Mouse (Mus musculus) stomach, embryonic 14.5 days (tissue): Measurements from ENCODE around the gene Rere. TPM values are rescaled to one million over a fixed set of nuclear protein-coding genes. Genes with fewer than 3 reads are reported as not detected.

ENCODE experiments used
- ATAC-seq: fragments of 200-750 bp; cut with Nextera tagmentation; 2 replicates; pipeline ENCODE4 v1.8.0; 2017; ENCODE audit warnings: low read depth, moderate TSS enrichment; ENCODE audit not compliant: insufficient number of reproducible peaks, insufficient read depth, low FRiP score
- H3K27ac ChIP-seq: fragments of 300-500 bp; sonication (generic); 2 replicates; pipeline ENCODE4 v1.5.1; 2014; ENCODE audit warnings: mild to moderate bottlenecking, low read length, moderate library complexity, mixed read lengths
- H3K27me3 ChIP-seq: fragments of 300-500 bp; sonication (generic); 2 replicates; pipeline ENCODE4 v1.6.1; 2014; ENCODE audit warnings: low read length, control low read depth, mixed read lengths; ENCODE audit not compliant: control insufficient read depth, insufficient read depth
- H3K36me3 ChIP-seq: fragments of 300-500 bp; sonication (generic); 2 replicates; pipeline ENCODE4 v1.6.1; 2014; ENCODE audit warnings: mild to moderate bottlenecking, control low read depth, low read length, moderate library complexity, mixed read lengths; ENCODE audit not compliant: control insufficient read depth, insufficient read depth
- H3K4me1 ChIP-seq: fragments of 300-500 bp; sonication (generic); 2 replicates; pipeline ENCODE4 v1.6.1; 2014; ENCODE audit warnings: low read length, control low read depth, mixed read lengths; ENCODE audit not compliant: control insufficient read depth, insufficient read depth
- H3K4me2 ChIP-seq: fragments of 300-500 bp; sonication (generic); replicated peaks from 2 replicates; pipeline ENCODE4 v1.6.1; 2014; ENCODE audit warnings: low read depth, low read length, control low read depth
- H3K4me3 ChIP-seq: fragments of 300-500 bp; sonication (generic); 2 replicates; pipeline ENCODE4 v1.5.1; 2014; ENCODE audit warnings: low read depth, low read length, control low read depth
- H3K9ac ChIP-seq: fragments of 300-500 bp; sonication (generic); replicated peaks from 2 replicates; pipeline ENCODE4 v1.6.1; 2014; ENCODE audit warnings: low read depth, mild to moderate bottlenecking, control low read depth, low read length, moderate library complexity, mixed read lengths
- H3K9me3 ChIP-seq: fragments of 300-500 bp; sonication (generic); 2 replicates; pipeline ENCODE4 v1.6.1; 2016; ENCODE audit warnings: low read depth, low read length, control low read depth; ENCODE audit not compliant: control insufficient read depth
- WGBS: fragments of 180-500 bp; shearing (Covaris S2); extraction: QIAGEN DNeasy Blood & Tissue Kit; methylation state at CpG from one replicate; pipeline ENCODE4 v1.1.7; 2014; 5-methylcytosine and 5-hydroxymethylcytosine counted together
- polyA plus RNA-seq: library from polyadenylated mRNA; unstranded; fragments of >200 nt; fragmentation: Nextera tagmentation; extraction: Ambion mirVana; gene quantifications from 2 replicates; pipeline ENCODE4 v1.2.1, GENCODE M21; 2014

Rere gene
- polyA plus RNA-seq, 1 experiment from 2014 or later, result 41.1 TPM

DNA sequence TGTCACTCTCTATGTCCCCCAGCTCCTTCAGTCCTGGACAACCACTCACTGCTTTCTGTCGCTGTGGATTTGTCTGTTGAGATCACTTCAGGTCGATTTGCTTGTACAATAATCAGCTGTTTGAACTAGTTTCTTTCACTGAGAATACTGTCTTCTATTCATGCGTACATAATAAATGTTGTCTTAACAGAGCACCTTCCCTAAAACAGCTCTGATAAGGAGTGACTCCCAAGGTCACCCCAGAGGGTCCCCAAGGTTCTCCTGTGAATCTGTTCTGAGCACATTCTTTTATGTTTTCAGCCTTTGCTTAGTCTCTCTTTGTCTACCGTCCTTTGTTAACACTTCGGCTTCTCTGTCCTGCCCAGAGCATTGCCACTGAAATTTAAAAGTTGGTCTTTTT lies 241.0 kb downstream of the Rere start:
- H3K9me3 ChIP-seq, result no peaks in the 10 kb centered on the region
- H3K36me3 ChIP-seq, result peaks cover 3% of the 10 kb centered on the region; the same call in 1 of the 2 replicates
- no peak overlapping the region for H3K4me3 ChIP-seq
- no peak overlapping the region for H3K9ac ChIP-seq
- no peak overlapping the region for H3K4me2 ChIP-seq
- H3K27ac ChIP-seq, result no peak overlapping the region
- H3K27me3 ChIP-seq, result no peaks in the 10 kb centered on the region
- H3K4me1 ChIP-seq, result 0 out of 2 replicates have a peak, but pooled peaks cover 4% of the 10 kb centered on the region
- ATAC-seq, result no peak
- 66% methylated on average over 5 of the region's 5 CpGs for WGBS

- H3K27ac ChIP-seq, result no peak overlapping the region
- H3K9ac ChIP-seq, result no peak overlapping the region
- no peak overlapping the region for H3K4me3 ChIP-seq
- H3K4me1 ChIP-seq, result no peaks in the 10 kb centered on the region
- H3K36me3 ChIP-seq, result peaks cover 3% of the 10 kb centered on the region; the same call in 1 of the 2 replicates
- peak; percentile 58; the same call in 1 of the 2 replicates for ATAC-seq
- no peak overlapping the region for H3K4me2 ChIP-seq
- H3K27me3 ChIP-seq, result no peaks in the 10 kb centered on the region
- no peaks in the 10 kb centered on the region for H3K9me3 ChIP-seq
These were observed 241.9 kb downstream of the Rere start for GRCm38 (mm10) chr4:150523351-150523750.

- no peak overlapping the region for H3K27ac ChIP-seq
- H3K4me1 ChIP-seq, result no peaks in the 10 kb centered on the region
- H3K9me3 ChIP-seq, result no peaks in the 10 kb centered on the region
- H3K9ac ChIP-seq, result no peak overlapping the region
- peaks cover 10% of the 10 kb centered on the region; the same call in 1 of the 2 replicates for H3K36me3 ChIP-seq
- whole genome bisulfite sequencing, result 74% methylated on average over 1 of the region's 1 CpGs
- ATAC-seq, result no peak
- no peak overlapping the region for H3K4me3 ChIP-seq
- no peak overlapping the region for H3K4me2 ChIP-seq
- no peaks in the 10 kb centered on the region for H3K27me3 ChIP-seq
These were observed 244.8 kb downstream of the Rere start for GRCm38 (mm10) chr4:150526269-150526668.

- H3K9ac ChIP-seq, result no peak overlapping the region
- H3K4me3 ChIP-seq, result no peak overlapping the region
- no peaks in the 10 kb centered on the region for H3K4me1 ChIP-seq
- no peaks in the 10 kb centered on the region for H3K27me3 ChIP-seq
- H3K4me2 ChIP-seq, result no peak overlapping the region
- no peaks in the 10 kb centered on the region for H3K9me3 ChIP-seq
- WGBS, result 93% methylated on average over 1 of the region's 1 CpGs
- peaks cover 6% of the 10 kb centered on the region; the same call in 1 of the 2 replicates for H3K36me3 ChIP-seq
- ATAC-seq, result no peak
- H3K27ac ChIP-seq, result no peak overlapping the region
These were observed 247.0 kb downstream of the Rere start for GRCm38 (mm10) chr4:150528426-150528825.

DNA sequence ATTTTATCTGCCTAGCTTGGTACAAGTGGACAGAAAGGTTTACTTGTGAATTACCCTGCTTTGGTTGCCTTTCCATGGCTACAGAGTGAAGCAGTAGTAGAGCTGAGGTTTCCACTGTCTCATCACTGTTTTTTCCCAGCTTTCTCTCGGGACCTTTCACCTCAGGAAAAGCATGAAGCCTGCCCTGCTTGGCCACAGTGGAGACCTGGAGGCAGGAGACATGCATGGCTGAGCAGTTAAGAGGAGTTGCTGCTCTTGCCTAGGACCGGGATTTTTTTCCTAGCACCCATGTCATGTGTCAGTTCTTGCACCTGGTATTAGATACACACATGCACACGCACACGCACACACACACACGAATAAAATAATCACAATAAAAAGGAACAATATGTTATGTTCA lies 247.4 kb downstream of the Rere start:
- Histone ChIP-seq H3K36me3 (peaks cover 6% of the 10 kb centered on the region; the same call in 1 of the 2 replicates), H3K4me3 (no peak overlapping the region), H3K4me1 (no peaks in the 10 kb centered on the region), H3K27ac (no peak overlapping the region), H3K9ac (no peak overlapping the region), H3K9me3 (no peaks in the 10 kb centered on the region), H3K27me3 (no peaks in the 10 kb centered on the region), H3K4me2 (no peak overlapping the region)
- 91% methylated on average over 5 of the region's 5 CpGs for WGBS
- no peak for ATAC-seq

- WGBS, result 71% methylated on average over 7 of the region's 7 CpGs
- no peak for ATAC-seq
- no peak overlapping the region for H3K4me2 ChIP-seq
- H3K4me1 ChIP-seq, result no peaks in the 10 kb centered on the region
- H3K4me3 ChIP-seq, result no peak overlapping the region
- peaks cover 17% of the 10 kb centered on the region; the same call in 1 of the 2 replicates for H3K36me3 ChIP-seq
- H3K9me3 ChIP-seq, result no peaks in the 10 kb centered on the region
- no peak overlapping the region for H3K27ac ChIP-seq
- H3K9ac ChIP-seq, result no peak overlapping the region
- H3K27me3 ChIP-seq, result no peaks in the 10 kb centered on the region
These were observed 250.4 kb downstream of the Rere start for GRCm38 (mm10) chr4:150531869-150532268.

DNA sequence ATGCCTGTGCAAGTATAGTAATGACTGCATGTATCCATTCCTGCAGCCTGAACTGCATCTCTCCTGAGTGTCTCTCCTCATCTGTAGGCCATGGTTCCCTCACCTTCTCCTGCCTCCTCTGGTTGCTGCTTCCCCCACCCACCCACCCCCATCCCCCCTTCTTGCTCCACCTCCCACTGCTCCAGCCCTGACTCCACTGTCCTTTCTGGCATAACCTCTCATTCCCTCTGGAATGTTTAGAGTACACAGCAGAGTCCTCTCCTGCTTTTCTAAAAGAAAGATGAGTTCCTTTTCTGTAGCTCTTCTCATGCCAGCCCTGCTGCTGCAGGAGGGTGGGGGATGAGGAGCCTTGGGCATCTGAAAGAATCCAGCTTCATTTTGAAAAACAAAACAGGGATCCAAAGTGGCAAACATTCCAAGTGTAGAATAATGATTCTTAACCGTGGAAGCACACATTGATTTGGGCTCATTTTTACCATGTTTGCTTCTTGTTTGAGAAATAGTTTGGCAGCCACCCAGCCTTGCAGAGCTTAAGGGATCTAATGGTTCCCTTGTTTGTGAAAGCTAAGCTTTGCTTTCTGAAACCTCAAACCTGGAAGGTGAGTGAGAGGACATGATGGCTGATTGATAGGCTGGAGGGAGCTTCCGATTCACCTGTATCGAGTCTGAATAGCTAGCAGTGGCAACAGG lies 255.5 kb downstream of the Rere start:
- Histone ChIP-seq H3K9me3 (no peaks in the 10 kb centered on the region), H3K9ac (no peak overlapping the region), H3K4me1 (0 out of 2 replicates have a peak, but pooled peaks cover 2% of the 10 kb centered on the region), H3K36me3 (peaks cover 10% of the 10 kb centered on the region; the same call in 1 of the 2 replicates), H3K27me3 (no peaks in the 10 kb centered on the region), H3K4me3 (no peak overlapping the region), H3K27ac (no peak overlapping the region), H3K4me2 (no peak overlapping the region)
- 49% methylated on average over 3 of the region's 3 CpGs for WGBS
- ATAC-seq, result no peak

- no peak for ATAC-seq
- Histone ChIP-seq H3K9me3 (no peaks in the 10 kb centered on the region), H3K27ac (no peak overlapping the region), H3K36me3 (peaks cover 10% of the 10 kb centered on the region; the same call in 1 of the 2 replicates), H3K4me3 (no peak overlapping the region), H3K9ac (no peak overlapping the region), H3K4me1 (0 out of 2 replicates have a peak, but pooled peaks cover 9% of the 10 kb centered on the region), H3K4me2 (no peak overlapping the region), H3K27me3 (no peaks in the 10 kb centered on the region)
- WGBS, result 87% methylated on average over 1 of the region's 1 CpGs
These were observed 258.4 kb downstream of the Rere start for GRCm38 (mm10) chr4:150539846-150540245.
